Mouse (Mus musculus) cortical plate, adult 2 months (tissue): ENCODE measurements around the gene Tmem107.

Experiments used
- CTCF ChIP-seq: fragments of 200-500 bp; IDR thresholded peaks from 2 replicates; pipeline ENCODE4 v1.5.1; 2011; ENCODE audit warnings: mild to moderate bottlenecking, control low read depth, low read length; ENCODE audit not compliant: insufficient read depth; ENCODE audit errors: extremely low read depth
- POLR2A ChIP-seq: fragments of 200-500 bp; IDR thresholded peaks from 2 replicates; pipeline ENCODE4 v1.6.1; 2011; ENCODE audit warnings: mild to moderate bottlenecking, low read length, control low read depth; ENCODE audit not compliant: insufficient read depth; ENCODE audit errors: extremely low read depth

- TF ChIP-seq POLR2A (no peak), CTCF (no peak)
These were observed 7.4 kb downstream of the Tmem107 start for GRCm38 (mm10) chr11:69078041-69078440.
